Mouse (Mus musculus): ENCODE results near the gene Oprm1.

Oprm1 gene

DNA sequence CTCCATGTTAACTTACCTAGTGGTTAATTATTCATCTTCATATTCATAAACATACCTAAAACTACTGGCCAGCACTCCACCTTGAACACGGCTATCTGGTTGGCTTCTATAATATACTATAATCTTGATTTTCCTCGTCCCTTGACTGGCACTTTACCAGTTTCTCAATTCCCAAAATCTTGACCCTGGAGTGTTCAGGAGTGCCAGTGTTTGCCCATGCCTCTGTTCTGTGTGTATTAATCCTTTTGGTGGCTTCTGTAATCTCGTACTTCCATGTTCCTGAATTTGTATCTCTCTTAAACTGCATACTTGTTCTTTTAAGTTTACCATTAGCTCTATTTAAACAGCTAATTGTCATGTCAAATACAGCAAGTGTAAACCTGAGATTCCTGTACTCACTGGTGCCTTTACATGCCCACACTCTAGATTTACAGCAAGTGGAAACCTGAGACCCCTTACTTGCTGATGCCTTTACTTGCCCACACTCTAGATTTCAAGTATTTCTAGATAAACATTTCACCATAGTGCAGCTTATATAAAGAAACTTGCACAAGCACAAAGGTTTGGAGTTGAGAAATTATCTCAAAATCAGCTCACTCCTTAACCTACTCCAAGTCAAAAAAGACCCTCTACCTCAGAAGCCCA lies 138.5 kb downstream of the Oprm1 start:
- no peak for DNase-seq

DNA sequence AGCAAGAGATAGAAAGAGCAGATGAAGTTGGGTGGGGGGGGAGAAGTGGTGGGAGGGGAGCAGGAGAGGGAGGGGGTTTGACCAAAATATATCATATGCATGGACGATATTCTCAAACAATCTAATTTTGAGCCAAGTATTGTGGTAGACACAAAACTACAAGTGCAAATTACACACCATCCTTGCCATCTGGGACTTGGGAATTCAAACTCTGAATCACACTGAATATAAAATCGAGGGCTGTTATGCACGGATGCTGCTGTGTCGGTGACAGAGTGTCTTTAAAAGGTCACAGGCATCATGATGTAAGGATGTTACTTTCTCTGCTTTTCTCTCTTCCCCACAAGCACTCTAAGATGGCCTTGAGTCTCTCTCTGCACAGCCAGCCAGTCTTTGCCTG lies 141.8 kb downstream of the Oprm1 start:
- no peak for DNase-seq

DNA sequence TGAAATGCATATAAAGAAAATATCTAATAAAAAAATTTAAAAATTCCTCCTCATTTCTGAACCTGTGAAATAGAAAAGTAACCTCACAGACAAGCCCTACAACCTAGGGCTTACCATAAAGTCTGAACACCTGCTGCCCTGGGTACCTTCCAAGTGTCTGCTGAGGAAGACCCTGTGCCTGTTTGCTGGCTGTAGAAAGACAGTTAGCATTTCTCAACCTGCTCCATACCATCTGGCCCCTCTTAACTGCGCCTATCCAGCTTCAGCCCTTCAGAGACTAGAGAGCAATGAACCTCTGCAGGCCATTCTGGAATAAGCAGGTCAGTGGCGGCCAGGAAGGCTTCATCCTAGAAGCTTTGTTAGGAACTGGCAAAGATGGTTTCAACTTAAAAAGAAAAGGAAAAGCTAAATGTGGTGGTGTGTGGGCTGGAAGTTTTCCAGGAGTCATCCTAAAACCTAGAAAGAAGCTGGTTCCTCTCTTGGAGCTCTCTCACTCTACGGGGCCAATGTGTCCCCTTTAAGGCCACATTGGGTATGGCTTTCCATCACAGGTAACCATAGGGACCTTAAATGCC lies 143.6 kb downstream of the Oprm1 start:
- no peak for DNase-seq

DNA sequence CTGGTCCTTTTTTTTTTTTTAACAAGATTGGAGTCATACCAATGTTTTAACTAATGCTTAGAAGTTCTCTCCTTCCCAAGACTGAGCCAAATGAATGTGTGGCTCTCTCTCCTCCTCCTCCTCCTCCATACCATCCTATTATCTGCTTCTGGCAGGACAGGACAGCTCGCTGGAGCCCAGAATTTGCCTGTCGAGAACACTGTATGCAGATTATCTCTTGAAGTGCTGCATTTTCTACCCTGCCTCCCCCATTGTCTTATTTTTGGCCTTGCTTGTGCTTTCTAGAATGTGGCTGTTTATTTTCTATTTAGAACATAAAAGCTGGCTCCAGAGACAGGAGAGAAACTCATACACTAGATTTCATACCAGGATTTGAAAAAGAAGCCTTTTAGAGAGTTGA lies 151.5 kb downstream of the Oprm1 start:
- no peak for DNase-seq

DNA sequence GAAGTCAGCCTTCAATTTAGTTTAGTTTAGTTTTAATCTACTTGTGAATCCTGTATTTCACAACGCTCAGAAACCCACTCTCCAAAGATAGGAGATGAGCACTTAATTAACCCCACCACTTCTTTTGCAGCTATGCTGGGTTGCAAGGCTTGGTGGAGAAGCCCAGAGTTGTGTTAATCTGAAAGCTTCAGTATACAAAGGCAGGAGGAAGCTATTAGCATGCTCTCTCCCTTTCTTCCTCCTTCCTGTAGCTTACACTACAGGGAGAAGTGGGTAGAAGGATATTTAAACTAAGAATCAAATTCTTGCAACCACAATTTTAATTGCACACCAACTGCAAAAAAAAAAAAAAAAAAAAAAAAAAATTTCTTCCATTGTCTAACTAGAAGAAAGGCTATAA lies 157.7 kb downstream of the Oprm1 start:
- no peak for DNase-seq

DNA sequence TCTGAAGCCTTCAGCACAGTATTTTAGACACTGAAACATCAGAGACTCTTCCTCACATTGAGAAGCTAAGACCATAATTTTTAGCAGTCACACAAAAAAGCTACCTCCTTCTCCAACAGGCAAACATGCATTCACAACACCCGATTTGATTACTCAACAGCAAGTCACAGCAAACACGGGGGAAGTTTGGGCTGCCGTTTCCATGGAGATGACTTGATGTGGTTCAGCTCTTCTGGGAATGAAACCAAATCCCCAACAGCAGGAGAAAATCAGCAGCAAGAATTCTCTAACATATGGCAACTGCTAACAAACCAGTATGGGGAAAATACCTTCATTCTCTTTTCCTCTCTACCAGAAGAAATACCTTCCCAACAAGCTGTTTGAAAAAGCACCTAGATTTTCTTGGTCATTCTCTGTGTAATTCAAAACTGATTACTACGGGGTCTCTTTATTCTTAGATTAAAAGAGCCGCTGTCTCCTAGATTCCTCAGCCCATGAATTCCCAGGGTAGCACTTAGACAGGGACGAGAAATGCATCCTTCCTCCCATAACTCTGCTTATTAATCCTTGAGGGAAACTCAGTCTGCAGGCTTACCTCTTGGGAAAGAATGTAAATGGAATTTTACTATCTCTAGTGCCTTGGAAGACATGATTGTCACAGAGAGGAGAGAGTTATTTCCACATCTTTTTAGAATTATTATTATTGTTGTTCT lies 158.4 kb downstream of the Oprm1 start:
- DNase-seq = peak; percentile 34

DNA sequence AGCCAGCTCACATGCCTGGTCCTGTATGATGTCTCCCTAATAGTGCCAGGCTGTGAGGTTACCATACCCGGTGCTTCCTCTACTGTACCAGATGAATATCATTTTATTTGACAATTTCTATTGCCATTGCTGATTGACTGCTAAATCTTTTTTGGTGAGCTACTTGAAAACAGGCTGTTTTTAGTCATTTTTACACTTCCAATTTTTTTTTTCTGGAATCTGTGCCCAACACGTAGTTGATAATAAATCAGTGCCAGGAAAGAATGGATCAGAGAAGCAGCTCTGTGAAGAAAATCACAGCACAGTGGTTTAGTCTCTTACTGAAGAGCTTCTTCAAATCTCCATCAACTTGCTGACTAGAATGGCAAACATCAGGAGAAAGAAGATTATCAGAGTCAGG lies 168.4 kb downstream of the Oprm1 start:
- no peak for DNase-seq

DNA sequence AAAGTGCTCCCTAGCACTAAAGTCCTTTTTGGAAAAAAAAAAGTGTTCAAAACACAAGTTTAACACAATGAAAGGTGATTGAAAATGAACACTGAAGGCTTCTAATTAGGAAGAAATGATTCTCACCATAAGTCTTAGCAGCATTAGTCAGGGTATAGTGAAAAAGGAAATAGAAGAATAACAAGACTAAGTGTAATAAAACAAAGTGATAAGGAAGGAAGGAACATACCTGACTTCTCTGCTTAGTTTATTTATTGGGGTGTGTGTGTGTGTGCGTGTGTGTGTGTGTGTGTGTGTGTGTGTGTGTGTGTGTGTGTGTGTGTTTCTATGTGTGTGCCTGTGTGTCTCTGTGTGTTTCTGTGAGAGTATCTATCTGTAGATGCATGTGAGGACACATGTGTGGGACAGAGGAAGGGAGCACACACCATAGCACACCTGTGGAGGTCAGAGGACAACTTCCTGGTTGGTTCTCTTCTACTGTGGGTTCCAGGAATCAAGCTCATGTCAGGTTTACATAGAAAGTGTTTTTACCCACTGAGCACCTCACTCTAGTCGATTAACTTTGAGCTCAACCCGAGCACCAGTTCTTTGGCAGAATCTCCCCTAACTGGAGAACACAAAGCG lies 169.4 kb downstream of the Oprm1 start:
- DNase-seq = no peak

DNA sequence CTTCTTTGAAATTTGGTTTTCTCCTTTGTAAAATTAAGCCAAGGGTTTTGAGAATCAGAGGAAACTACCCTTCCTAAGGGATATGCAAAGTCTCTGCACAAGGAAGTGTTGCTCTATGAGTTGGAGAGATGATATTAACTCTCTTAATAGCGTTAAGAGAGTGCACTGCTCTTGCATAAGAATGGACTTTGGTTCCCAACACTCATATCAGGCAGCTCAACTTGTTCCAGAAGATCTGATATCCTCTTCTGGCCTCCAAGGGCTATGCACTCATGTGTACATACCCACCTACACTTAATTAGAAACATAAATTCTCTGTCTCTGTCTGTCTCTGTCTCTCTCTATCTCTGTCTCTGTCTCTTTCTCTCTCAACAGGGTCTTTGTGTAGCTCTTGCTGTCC lies 170.6 kb downstream of the Oprm1 start:
- no peak for DNase-seq

DNA sequence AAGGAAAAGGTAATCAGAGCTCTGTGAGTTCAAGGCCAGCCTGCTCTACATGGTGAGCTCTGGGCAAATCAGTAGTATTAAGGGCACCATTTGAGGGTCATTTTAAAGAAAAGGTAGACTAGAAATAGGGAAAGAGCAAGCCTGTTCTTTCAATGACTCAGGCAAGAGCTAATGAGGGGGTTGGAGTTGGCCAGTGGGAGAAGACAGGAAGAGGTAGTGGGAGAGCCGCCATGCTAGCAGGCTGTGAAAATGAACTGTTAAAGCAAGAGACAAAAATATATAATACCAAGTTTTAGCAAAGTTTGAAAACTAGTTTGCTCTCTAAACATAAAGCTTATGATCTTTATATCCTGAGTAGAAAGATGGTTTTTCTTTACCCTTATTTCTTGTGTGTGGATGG lies 172.1 kb downstream of the Oprm1 start:
- no peak for DNase-seq

DNA sequence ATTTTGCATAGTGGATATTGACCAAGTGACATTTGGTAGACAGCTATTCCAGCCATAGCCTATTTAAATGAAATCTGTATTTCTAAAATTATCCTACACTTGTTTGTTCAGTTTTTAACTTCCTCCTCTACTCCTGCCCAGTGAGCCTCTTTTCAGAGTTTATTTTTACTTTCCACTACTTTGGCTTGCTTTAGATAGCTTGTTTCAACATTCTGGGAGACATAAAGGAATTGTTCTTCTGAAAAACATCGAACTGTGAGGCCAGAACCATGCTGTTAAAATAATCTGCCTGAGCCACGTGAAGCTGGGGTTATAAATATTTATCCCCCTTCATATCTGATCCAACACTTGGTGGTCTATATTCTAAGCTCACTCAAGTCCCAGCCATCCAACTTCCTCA lies 172.6 kb downstream of the Oprm1 start:
- DNase-seq = no peak

DNA sequence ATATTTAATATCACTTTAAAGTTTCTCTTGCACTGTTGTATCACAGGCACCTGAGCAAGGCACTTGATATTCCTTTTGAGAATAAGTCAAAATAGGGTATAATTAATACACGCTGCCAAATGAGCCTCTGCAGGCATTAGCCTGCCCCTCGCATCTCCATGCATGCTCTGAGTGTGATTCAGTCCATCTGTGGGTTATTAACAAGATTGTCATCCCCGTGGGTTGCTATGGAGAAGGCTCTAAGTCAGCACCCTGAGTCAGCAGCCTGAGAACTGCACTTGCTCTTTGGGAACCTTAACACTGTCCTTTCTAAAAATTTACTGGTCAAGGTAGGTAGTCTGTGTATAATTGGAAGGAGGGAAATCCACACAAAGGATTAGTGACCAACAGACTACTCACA lies 176.5 kb downstream of the Oprm1 start:
- no peak for DNase-seq

DNA sequence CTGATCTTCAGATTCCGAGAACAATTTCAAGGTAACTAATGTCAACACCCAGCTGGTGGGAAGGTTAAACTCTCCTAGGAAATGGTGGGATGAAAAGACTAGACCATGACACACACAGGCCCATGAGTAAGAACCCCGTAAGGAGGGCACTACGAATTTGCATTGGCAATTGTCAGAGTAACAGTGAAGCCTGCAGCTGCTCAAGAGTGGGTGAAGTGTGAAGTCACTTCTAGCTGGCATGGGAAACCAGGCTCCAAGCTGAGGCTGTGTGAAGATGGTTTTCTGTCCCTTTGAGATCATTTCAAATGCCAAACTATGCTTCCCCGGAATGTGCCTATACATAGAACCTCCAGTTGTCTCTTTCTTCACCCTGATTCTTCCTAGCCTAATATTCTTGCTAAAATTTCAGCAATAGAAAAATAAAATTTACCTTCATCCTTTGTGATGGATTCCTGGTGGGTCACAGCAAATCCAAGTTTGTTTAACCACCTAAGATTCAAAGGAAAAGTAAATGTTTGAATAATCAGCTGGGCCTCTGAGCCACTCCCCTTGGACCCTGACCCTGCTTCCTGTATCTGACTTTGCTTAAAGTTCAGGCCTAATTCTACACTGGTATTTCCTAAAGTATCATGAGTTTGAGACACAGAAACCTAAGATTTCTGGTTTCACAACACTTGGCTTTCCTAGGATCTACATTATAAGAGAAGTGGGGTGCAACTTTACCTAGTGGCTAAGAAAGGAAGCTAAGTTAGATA lies 178.5 kb downstream of the Oprm1 start:
- DNase-seq = no peak

DNA sequence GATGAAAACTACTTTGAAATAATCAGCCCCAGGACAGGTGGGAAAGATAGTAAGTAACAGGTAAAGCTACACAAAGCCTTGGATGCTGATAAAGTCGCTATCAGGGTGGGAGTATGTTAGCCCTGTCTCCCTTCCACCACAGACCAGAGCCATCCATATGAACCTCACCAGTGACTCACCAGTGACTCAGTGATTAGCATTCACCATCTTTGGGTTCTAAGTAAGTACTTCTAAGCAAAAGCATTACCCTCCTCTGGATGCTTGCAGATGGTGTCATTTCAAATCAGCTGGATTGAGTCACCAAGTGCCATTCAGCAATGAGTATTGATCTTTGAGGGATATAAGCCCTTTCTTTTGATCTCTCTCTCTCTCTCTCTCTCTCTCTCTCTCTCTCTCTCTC lies 194.8 kb downstream of the Oprm1 start:
- DNase-seq = no peak

DNA sequence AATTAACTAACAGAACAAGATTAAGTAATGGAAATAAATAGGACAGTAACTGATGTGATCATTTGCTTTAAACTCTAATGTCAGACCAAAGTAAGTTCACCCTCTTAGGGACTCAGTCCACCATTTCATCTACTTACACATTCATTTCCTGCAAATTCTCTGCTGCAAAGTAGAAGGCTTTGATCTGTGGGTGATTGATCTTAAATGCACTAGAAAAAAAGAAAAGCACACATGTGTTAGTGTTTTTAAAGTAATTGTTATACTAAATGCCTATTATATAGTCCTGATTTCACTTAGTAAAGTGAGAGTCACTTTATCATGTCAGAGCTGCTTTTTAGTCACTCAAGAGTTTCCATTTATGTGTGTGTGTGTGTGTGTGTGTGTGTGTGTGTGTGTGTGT lies 196.2 kb downstream of the Oprm1 start:
- DNase-seq = no peak

DNA sequence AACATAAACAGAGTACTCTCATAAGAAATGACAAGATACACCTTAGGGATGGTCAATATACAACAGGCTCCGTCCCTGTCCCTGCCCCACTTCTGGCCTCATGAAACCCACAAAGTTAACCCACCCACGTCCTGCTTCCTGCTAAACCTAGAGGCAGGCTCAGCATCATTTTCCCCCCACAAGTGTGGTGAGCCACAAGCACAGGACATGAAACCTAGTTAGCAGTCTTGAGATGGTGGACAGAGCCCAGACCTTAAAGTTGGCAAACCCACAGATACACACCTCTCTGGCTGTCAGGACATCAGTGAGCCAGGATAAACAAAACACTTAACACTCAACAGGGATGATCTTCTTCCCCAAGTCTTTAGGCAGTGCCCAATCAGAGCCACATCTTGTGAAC lies 198.1 kb downstream of the Oprm1 start:
- DNase-seq = no peak

DNA sequence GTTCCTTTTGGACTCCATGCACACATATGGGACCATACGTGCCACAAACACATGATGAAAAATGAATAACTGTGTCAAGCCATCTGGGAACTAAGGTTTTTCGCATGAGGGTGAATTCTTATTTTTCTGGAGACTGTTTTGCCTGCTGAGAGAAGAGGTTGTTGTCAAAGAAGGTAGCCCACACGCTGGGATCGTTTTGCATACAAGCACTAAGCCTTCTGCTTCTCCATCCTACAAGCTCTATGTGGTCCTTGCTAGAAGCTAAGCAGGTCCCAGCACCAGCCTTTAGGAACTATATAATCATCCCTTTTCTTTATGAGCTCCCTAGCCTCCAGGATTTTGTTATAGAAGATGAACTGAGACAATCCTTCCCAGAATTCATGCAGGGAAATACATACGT lies 200.5 kb downstream of the Oprm1 start:
- no peak for DNase-seq

DNA sequence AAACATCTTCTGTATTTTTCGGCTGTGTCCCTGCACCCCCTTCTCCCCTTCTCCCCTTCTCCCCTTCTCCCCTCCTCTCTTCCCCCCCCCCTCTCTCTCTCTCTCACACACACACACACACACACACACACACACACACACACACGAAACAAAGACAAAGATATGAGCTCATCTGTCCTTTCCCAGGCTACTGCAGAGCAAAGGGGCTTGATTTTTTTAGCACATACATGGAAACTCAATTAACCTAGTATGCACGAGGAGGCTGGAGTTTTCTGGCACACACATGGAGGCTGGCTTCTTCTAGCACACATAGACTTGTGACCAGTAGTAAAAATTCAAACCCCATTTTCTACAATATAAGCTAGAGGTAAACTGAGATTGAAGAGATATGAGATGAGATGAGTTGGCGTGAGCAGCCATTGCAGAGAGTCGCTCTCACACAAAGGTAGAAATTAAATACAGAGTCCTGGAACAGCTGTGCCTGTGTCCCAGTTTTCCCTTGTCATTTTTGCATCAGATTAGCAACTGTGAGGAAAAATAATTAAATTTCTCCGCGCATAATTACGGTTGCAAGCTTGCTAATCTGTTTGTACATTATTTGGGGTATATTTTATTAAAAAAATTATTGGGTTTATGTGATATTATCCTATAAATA lies 209.4 kb downstream of the Oprm1 start:
- DNase-seq = no peak

DNA sequence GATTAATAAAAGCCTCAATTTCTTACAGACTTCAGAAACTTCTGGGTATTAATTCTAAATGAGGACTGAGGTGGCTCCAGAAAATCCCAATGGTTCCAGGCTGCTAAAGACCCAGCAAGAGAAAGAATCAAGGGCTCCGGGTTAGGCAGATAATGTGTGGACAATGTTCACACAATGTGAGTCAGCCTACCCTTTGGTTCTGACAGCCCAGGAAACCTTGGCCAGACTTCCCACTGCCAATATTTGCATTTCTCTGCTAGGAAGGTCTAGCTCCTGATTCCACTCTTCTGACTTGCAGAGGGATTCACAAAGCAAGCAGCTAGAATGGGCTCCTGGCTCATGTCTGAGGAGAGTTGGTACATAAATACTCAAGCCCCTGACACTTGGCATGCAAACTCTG lies 210.0 kb downstream of the Oprm1 start:
- no peak for DNase-seq

DNA sequence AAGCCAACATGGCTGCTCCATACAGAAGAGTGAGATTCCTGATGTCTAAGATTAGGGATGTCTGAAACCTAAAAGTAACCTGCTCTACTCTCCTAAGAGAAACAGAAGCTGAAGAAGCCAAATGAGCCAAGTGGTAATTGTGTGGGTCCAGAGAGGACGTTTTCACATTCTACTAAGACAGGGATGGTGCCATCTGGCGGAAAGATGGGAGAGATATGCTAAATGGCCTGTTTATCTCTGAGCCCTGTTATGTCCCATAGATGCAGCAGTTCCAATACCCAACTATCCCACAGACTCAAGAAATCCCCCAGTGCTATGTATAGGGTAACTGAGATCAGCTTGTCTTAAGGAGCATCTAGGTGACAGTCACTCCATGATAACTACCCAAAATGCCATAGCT lies 219.5 kb downstream of the Oprm1 start:
- DNase-seq = no peak

DNA sequence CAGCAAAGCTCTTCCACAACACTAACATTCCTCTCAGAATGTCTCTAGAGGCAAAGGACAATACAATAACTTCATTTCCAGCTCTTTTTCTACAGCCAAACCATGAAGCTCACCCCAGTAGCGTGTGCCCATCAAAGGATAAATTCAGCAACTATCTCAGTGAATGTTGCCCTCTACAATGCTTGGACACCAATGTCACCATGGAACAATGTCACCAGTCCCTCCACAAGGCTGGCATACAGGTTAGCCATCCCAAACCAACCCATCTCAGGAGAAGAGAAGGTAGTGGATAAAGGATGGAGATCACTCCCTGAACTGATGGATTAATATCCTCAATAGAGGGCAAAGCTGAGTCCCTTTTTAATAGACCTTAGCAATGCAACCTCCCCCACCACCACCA lies 220.4 kb downstream of the Oprm1 start:
- no peak for DNase-seq

DNA sequence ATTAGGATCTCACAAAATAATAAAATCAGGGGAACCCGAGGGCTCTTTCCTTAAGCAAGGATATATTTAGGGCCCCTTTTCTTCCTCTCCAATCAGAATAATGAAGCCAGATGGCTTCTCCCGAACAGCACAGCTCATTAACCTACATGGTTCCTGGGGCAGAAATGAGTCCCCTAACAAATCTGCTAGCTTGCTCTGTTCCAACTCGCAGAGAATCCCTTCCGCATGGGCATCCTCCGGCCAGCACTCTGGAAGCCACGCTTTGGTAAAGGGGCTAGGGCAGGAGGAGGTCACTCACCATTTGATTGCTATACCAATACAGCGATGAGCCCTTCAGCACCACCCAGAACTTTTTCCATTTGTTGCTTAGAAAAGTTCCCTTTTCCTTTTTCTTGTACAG lies 220.9 kb downstream of the Oprm1 start:
- DNase-seq = peak; percentile 6

DNA sequence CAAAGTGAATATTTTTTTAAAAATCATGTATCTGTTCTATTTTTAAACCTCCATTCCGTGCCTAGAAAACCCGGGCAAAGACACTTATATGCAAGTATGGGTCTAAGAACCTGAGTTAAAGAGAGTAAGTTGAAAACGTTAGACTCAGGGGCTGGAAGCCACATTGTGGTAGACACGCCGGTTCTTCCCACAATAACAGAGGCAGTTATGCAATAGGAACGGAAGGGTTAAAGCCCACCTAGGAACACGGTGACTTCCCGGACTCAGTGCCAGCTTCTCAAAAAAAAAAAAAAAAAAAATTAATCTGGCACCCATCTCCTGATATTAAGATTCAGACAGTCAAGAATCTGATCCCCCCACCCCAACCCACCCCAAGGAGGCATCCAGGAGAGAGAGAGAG lies 221.5 kb downstream of the Oprm1 start:
- no peak for DNase-seq
